8 mouse cellular contexts compared by ENCODE assay signal in the genomic region with DNA sequence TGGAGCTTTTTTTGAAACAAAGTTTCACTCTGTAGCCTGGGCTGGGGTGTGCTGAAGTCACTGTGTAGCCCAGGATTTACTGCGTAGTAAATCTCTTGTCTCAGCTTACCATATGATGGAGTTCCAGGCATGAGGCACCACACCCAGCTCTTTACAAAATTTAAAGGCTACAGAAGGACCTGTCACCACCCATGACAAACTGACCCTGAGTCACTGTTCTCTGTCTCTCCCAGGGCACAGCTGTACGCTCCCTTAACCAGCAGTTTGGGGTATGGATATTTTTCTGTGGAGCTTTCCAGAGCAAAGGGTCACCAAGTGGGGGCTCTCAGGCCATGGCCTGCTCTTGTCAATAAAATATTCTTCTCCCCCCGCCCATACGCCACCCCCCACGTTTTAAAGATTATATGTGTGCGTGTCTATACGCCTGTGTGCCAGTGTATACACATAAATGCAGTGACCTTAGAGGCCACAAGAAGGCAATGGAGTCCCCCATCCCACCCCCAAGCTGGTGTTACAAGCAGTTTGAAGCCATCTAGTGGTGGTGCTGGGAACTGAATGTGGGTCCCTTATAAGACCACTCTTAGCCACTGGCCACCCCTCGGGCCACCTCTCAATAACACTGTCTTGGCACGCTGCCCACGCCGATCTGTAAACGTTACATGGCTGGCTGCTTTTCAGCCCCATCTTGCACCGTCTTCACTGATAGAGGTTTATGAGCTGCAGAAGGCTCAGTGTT. TPM values are rescaled to one million over a fixed set of nuclear protein-coding genes. Genes with fewer than 3 reads are reported as not detected.
DNase-seq lines count a peak whose midpoint lies in the region; ATAC-seq and TF ChIP-seq lines count a peak whose summit lies in the region.

No protein-coding gene starts in this region.

- peak; percentile 33; the same call in 1 of the 2 replicates for TF ChIP-seq CTCF in testis, adult 2 months (IDR thresholded peaks at IDR 0.05; ENCODE audit: control insufficient read depth, insufficient read depth, insufficient replicate concordance, low read depth, low read length)
- TF ChIP-seq CTCF in thymus, adult 2 months (IDR thresholded peaks at IDR 0.05; ENCODE audit: borderline replicate concordance, control insufficient read depth, extremely low read depth, insufficient read depth, low read length, poor library complexity): peak; percentile 70; the same call in 1 of the 2 replicates

- H3K36me3 ChIP-seq in forebrain, embryonic 14.5 days (ENCODE audit: control insufficient read depth, insufficient read depth, low read length): no peaks in the 10 kb centered on the region
- H3K36me3 ChIP-seq in forebrain, embryonic 12.5 days (replicated peaks): no peaks in the 10 kb centered on the region
- no peaks in the 10 kb centered on the region for H3K36me3 ChIP-seq in testis, adult 2 months (ENCODE audit: control insufficient read depth, insufficient read depth, low read length)
- no peaks in the 10 kb centered on the region for H3K36me3 ChIP-seq in embryonic facial prominence, embryonic 14.5 days (ENCODE audit: control insufficient read depth, insufficient read depth, low read length)
- no peaks in the 10 kb centered on the region for H3K36me3 ChIP-seq in kidney, embryonic 14.5 days (ENCODE audit: control insufficient read depth, insufficient read depth, low read length)
- H3K36me3 ChIP-seq in thymus, adult 2 months (ENCODE audit: control insufficient read depth, insufficient read depth, low read length): no peaks in the 10 kb centered on the region

- no peak overlapping the region for H3K9ac ChIP-seq in forebrain, embryonic 14.5 days (ENCODE audit: low read length)
- no peak overlapping the region for H3K9ac ChIP-seq in forebrain, embryonic 12.5 days
- no peak overlapping the region for H3K9ac ChIP-seq in embryonic facial prominence, embryonic 14.5 days (ENCODE audit: low read depth, low read length)
- H3K9ac ChIP-seq in kidney, embryonic 14.5 days (ENCODE audit: low read depth, low read length): no peak overlapping the region

- no peak overlapping the region for H3K27ac ChIP-seq in forebrain, embryonic 14.5 days (ENCODE audit: low read depth, low read length)
- no peak overlapping the region for H3K27ac ChIP-seq in forebrain, embryonic 12.5 days
- no peak overlapping the region for H3K27ac ChIP-seq in testis, adult 2 months (ENCODE audit: control insufficient read depth, insufficient read depth, low read depth, low read length)
- H3K27ac ChIP-seq in embryonic facial prominence, embryonic 14.5 days (replicated peaks; ENCODE audit: low read depth, low read length): no peak overlapping the region
- no peak overlapping the region for H3K27ac ChIP-seq in kidney, embryonic 14.5 days (ENCODE audit: low read depth, low read length)
- no peak overlapping the region for H3K27ac ChIP-seq in thymus, adult 2 months (ENCODE audit: control insufficient read depth, insufficient read depth, low read length)

- no peak for ATAC-seq in forebrain, embryonic 14.5 days
- ATAC-seq in forebrain, embryonic 12.5 days (ENCODE audit: low FRiP score): no peak
- no peak for ATAC-seq in embryonic facial prominence, embryonic 14.5 days (ENCODE audit: low read depth)
- peak; percentile 67; the same call in 1 of the 2 replicates for ATAC-seq in kidney, embryonic 14.5 days (ENCODE audit: low FRiP score, low TSS enrichment)

- no peaks in the 10 kb centered on the region for H3K9me3 ChIP-seq in forebrain, embryonic 14.5 days (replicated peaks; ENCODE audit: control insufficient read depth, low read length)
- no peaks in the 10 kb centered on the region for H3K9me3 ChIP-seq in forebrain, embryonic 12.5 days
- H3K9me3 ChIP-seq in embryonic facial prominence, embryonic 14.5 days (ENCODE audit: control insufficient read depth, low read length): no peaks in the 10 kb centered on the region
- no peaks in the 10 kb centered on the region for H3K9me3 ChIP-seq in kidney, embryonic 14.5 days (ENCODE audit: control insufficient read depth, low read length)

- WGBS in forebrain, embryonic 14.5 days: 47% methylated on average over 13 of the region's 13 CpGs
- 56% methylated on average over 13 of the region's 13 CpGs for WGBS in forebrain, embryonic 12.5 days
- 54% methylated on average over 13 of the region's 13 CpGs for WGBS in embryonic facial prominence, embryonic 14.5 days
- WGBS in kidney, embryonic 14.5 days: 36% methylated on average over 13 of the region's 13 CpGs
- 75% methylated on average over 13 of the region's 13 CpGs for WGBS in thymus, adult 2 months

- H3K4me1 ChIP-seq in forebrain, embryonic 14.5 days (ENCODE audit: control insufficient read depth, insufficient read depth, low read length): no peaks in the 10 kb centered on the region
- H3K4me1 ChIP-seq in forebrain, embryonic 12.5 days: peaks cover 5% of the 10 kb centered on the region; the same call in 1 of the 2 replicates
- no peaks in the 10 kb centered on the region for H3K4me1 ChIP-seq in testis, adult 2 months (ENCODE audit: control insufficient read depth, insufficient read depth, low read length)
- no peaks in the 10 kb centered on the region for H3K4me1 ChIP-seq in embryonic facial prominence, embryonic 14.5 days (ENCODE audit: control insufficient read depth, insufficient read depth, low read length)
- H3K4me1 ChIP-seq in kidney, embryonic 14.5 days (ENCODE audit: control insufficient read depth, insufficient read depth, low read length): peaks cover 4% of the 10 kb centered on the region; the same call in 1 of the 2 replicates
- H3K4me1 ChIP-seq in thymus, adult 2 months (replicated peaks; ENCODE audit: control insufficient read depth, insufficient read depth, low read length): no peaks in the 10 kb centered on the region

- DNase-seq in forebrain, embryonic 14.5 days (ENCODE audit: low spot score): peak; percentile 68
- no peak for DNase-seq in testis, postnatal 14 days (ENCODE audit: low spot score)
- DNase-seq in embryonic facial prominence, embryonic 14.5 days (ENCODE audit: low spot score): peak; percentile 68
- DNase-seq in lung, postnatal 25 days (ENCODE audit: low spot score): peak; percentile 63
- peak; percentile 45 for DNase-seq in thymus, adult 2 months

- TF ChIP-seq POLR2A in testis, adult 2 months (IDR thresholded peaks at IDR 0.05; ENCODE audit: control insufficient read depth, low read depth, low read length): no peak
- no peak for TF ChIP-seq POLR2A in thymus, adult 2 months (IDR thresholded peaks at IDR 0.05; ENCODE audit: control insufficient read depth, extremely low read depth, insufficient read depth, low read length, poor library complexity)

- no peak overlapping the region for H3K4me2 ChIP-seq in forebrain, embryonic 14.5 days (ENCODE audit: low read length)
- no peak overlapping the region for H3K4me2 ChIP-seq in forebrain, embryonic 12.5 days
- H3K4me2 ChIP-seq in embryonic facial prominence, embryonic 14.5 days (ENCODE audit: low read depth, low read length): no peak overlapping the region
- H3K4me2 ChIP-seq in kidney, embryonic 14.5 days (replicated peaks; ENCODE audit: low read depth, low read length): no peak overlapping the region

- H3K4me3 ChIP-seq in forebrain, embryonic 14.5 days (ENCODE audit: low read depth, low read length): no peak overlapping the region
- H3K4me3 ChIP-seq in forebrain, embryonic 12.5 days (replicated peaks): no peak overlapping the region
- H3K4me3 ChIP-seq in testis, adult 2 months (ENCODE audit: control insufficient read depth, low read depth, low read length): no peak overlapping the region
- no peak overlapping the region for H3K4me3 ChIP-seq in embryonic facial prominence, embryonic 14.5 days (ENCODE audit: low read depth, low read length)
- no peak overlapping the region for H3K4me3 ChIP-seq in kidney, embryonic 14.5 days (ENCODE audit: low read length)
- H3K4me3 ChIP-seq in thymus, adult 2 months (ENCODE audit: control insufficient read depth, insufficient read depth, low read length): no peak overlapping the region

- no peaks in the 10 kb centered on the region for H3K27me3 ChIP-seq in forebrain, embryonic 14.5 days (replicated peaks; ENCODE audit: control insufficient read depth, insufficient read depth, low read length)
- no peaks in the 10 kb centered on the region for H3K27me3 ChIP-seq in forebrain, embryonic 12.5 days
- no peaks in the 10 kb centered on the region for H3K27me3 ChIP-seq in testis, adult 2 months (ENCODE audit: control insufficient read depth, insufficient read depth, low read length)
- no peaks in the 10 kb centered on the region for H3K27me3 ChIP-seq in embryonic facial prominence, embryonic 14.5 days (replicated peaks; ENCODE audit: control insufficient read depth, insufficient read depth, low read length)
- no peaks in the 10 kb centered on the region for H3K27me3 ChIP-seq in kidney, embryonic 14.5 days (ENCODE audit: control insufficient read depth, insufficient read depth, low read length)
- H3K27me3 ChIP-seq in thymus, adult 2 months (ENCODE audit: control insufficient read depth, insufficient read depth, low read length): no peaks in the 10 kb centered on the region

RNA-seq across cellular contexts. Expression of a gene that starts 34.8 kb away (rescaled TPM):
- 5.1 and 6.0 TPM in 2 replicates for polyA plus RNA-seq in forebrain, embryonic 14.5 days (2014; fragmentation: Nextera tagmentation; extraction: Ambion mirVana)
- polyA plus RNA-seq in forebrain, embryonic 12.5 days (2016; fragmentation: Nextera tagmentation; extraction: Ambion mirVana): 10.9 and 12.7 TPM in 2 replicates
- 6.4 and 6.8 TPM in 2 replicates for polyA plus RNA-seq in testis, adult 2 months (2012; rRNA removed)
- polyA plus RNA-seq in embryonic facial prominence, embryonic 14.5 days (2014; fragmentation: Nextera tagmentation; extraction: Ambion mirVana): 5.4 and 5.5 TPM in 2 replicates
- 6.4 and 13.0 TPM in 2 replicates for polyA plus RNA-seq in kidney, embryonic 14.5 days (2014; fragmentation: Nextera tagmentation; extraction: Ambion mirVana)
- 13.9 and 14.0 TPM in 2 replicates for polyA plus RNA-seq in thymus, adult 2 months (2012; rRNA removed)

RNA-seq across cellular contexts. Expression of a gene that starts 43.6 kb away (rescaled TPM):
- 0.05 TPM in 1 of 2 replicates, not detected in the other for polyA plus RNA-seq in forebrain, embryonic 14.5 days (2014; fragmentation: Nextera tagmentation; extraction: Ambion mirVana)
- polyA plus RNA-seq in forebrain, embryonic 12.5 days (2016; fragmentation: Nextera tagmentation; extraction: Ambion mirVana): 0.26 and 0.87 TPM in 2 replicates
- 1.2 and 1.4 TPM in 2 replicates for polyA plus RNA-seq in testis, adult 2 months (2012; rRNA removed)
- 1.3 and 1.8 TPM in 2 replicates for polyA plus RNA-seq in embryonic facial prominence, embryonic 14.5 days (2014; fragmentation: Nextera tagmentation; extraction: Ambion mirVana)
- 0.97 and 1.2 TPM in 2 replicates for polyA plus RNA-seq in kidney, embryonic 14.5 days (2014; fragmentation: Nextera tagmentation; extraction: Ambion mirVana)
- polyA plus RNA-seq in thymus, adult 2 months (2012; rRNA removed): 0.16 and 0.19 TPM in 2 replicates
